16 mouse cellular contexts compared by ENCODE assay signal in the genomic region with DNA sequence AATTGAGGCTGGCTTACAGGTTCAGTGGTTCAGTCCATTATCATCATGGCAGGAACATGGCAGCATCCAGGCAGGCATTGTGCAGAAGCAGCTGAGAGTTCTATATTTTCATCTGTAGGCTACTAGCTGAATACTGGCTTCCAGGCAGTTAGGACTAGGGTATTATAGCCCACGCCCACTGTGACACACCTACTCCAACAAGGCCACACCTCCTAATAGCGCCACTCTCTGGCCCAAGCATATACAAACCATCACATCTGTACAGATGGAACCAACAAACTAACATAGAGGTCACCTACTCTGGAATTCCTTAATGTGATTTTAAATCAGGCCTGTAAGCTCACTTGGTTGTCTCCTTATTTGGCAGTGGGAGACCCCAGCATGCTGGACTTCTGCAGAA.
"Had no signal": no experiment of that assay in that cellular context is flagged by ENCODE, and none has a peak within 500 bp of the region (broad histone marks: within the 10 kb centered on the region; RNA-seq: fewer than 3 reads in every experiment).

No protein-coding gene starts in this region.

- H3K27ac ChIP-seq: neural tube, embryonic 13.5 days; neural tube, embryonic 15.5 days; stomach, embryonic 15.5 days; stomach, postnatal 0 days had no signal

- H3K27me3 ChIP-seq: neural tube, embryonic 13.5 days; neural tube, embryonic 15.5 days; stomach, embryonic 15.5 days had no signal

- H3K9me3 ChIP-seq: neural tube, embryonic 13.5 days; neural tube, embryonic 15.5 days; stomach, embryonic 15.5 days had no signal

- H3K4me3 ChIP-seq: neural tube, embryonic 13.5 days; neural tube, embryonic 15.5 days; stomach, embryonic 15.5 days had no signal

- H3K9ac ChIP-seq: neural tube, embryonic 13.5 days; neural tube, embryonic 15.5 days; stomach, embryonic 15.5 days had no signal

- H3K4me1 ChIP-seq: neural tube, embryonic 13.5 days; neural tube, embryonic 15.5 days; stomach, embryonic 15.5 days had no signal

- H3K36me3 ChIP-seq: neural tube, embryonic 13.5 days; neural tube, embryonic 15.5 days; stomach, embryonic 15.5 days had no signal

- DNase-seq: retina, postnatal 1 day; right cerebral cortex, adult 18-20 months; right cerebral cortex, postnatal 14 days; right cerebral cortex, postnatal 25 days; right cerebral cortex, postnatal 4 days; spleen, adult 18-20 months; thymus, adult 18-20 months; thymus, adult 2 months; thymus, postnatal 14 days; thymus, postnatal 25 days; thymus, postnatal 36 days; thymus, postnatal 4 days had no signal
